Comparison of ENCODE assay signal across 10 mouse cellular contexts in genomic region chr12:3844335-3844734, GRCm38 (mm10). TPM values are rescaled to one million over a fixed set of nuclear protein-coding genes. Genes with fewer than 3 reads are reported as not detected.
A peak's percentile ranks its signal among the peaks of the same experiment; 100 is the strongest.
DNase-seq lines count a peak whose midpoint lies in the region; ATAC-seq and TF ChIP-seq lines count a peak whose summit lies in the region.
"Had no signal": no experiment of that assay in that cellular context is flagged by ENCODE, and none has a peak within 500 bp of the region (broad histone marks: within the 10 kb centered on the region; RNA-seq: fewer than 3 reads in every experiment).

No protein-coding gene starts in this region.

- peak overlapping the region; percentile 88 for H3K27ac ChIP-seq in embryonic facial prominence, embryonic 12.5 days
- peak overlapping the region; percentile 71 for H3K27ac ChIP-seq in heart, embryonic 15.5 days
- peak overlapping the region; percentile 94 for H3K27ac ChIP-seq in limb, embryonic 12.5 days
- no peak overlapping the region for H3K27ac ChIP-seq in liver, postnatal 0 days (ENCODE audit: low read depth)

- peaks cover 32% of the 10 kb centered on the region for H3K4me1 ChIP-seq in embryonic facial prominence, embryonic 12.5 days
- peaks cover 39% of the 10 kb centered on the region for H3K4me1 ChIP-seq in heart, embryonic 15.5 days (replicated peaks)
- H3K4me1 ChIP-seq in limb, embryonic 12.5 days (replicated peaks), result peaks cover 40% of the 10 kb centered on the region
- H3K4me1 ChIP-seq in liver, postnatal 0 days (ENCODE audit: insufficient read depth), result no peaks in the 10 kb centered on the region

- no peaks in the 10 kb centered on the region for H3K9me3 ChIP-seq in embryonic facial prominence, embryonic 12.5 days
- H3K9me3 ChIP-seq in heart, embryonic 15.5 days (replicated peaks), result no peaks in the 10 kb centered on the region
- H3K9me3 ChIP-seq in limb, embryonic 12.5 days, result no peaks in the 10 kb centered on the region
- no peaks in the 10 kb centered on the region for H3K9me3 ChIP-seq in liver, postnatal 0 days (ENCODE audit: low read length)

- peaks cover 40% of the 10 kb centered on the region for H3K36me3 ChIP-seq in embryonic facial prominence, embryonic 12.5 days
- peaks cover 18% of the 10 kb centered on the region; the same call in 1 of the 2 replicates for H3K36me3 ChIP-seq in heart, embryonic 15.5 days
- peaks cover 62% of the 10 kb centered on the region for H3K36me3 ChIP-seq in limb, embryonic 12.5 days
- peaks cover 12% of the 10 kb centered on the region; the same call in 1 of the 2 replicates for H3K36me3 ChIP-seq in liver, postnatal 0 days (replicated peaks; ENCODE audit: insufficient read depth, low read length)

- H3K9ac ChIP-seq in embryonic facial prominence, embryonic 12.5 days, result no peak overlapping the region
- H3K9ac ChIP-seq in heart, embryonic 15.5 days, result no peak overlapping the region
- H3K9ac ChIP-seq in limb, embryonic 12.5 days (replicated peaks), result no peak overlapping the region
- H3K9ac ChIP-seq in liver, postnatal 0 days (replicated peaks), result no peak overlapping the region

- 0 out of 2 replicates have a peak overlapping the region, but pooled peaks have one; percentile 25 for H3K4me2 ChIP-seq in embryonic facial prominence, embryonic 12.5 days (replicated peaks)
- 0 out of 2 replicates have a peak overlapping the region, but pooled peaks have one; percentile 10 for H3K4me2 ChIP-seq in heart, embryonic 15.5 days
- peak overlapping the region; percentile 40; the same call in 1 of the 2 replicates for H3K4me2 ChIP-seq in limb, embryonic 12.5 days
- no peak overlapping the region for H3K4me2 ChIP-seq in liver, postnatal 0 days (ENCODE audit: low read depth, low read length)

- peak; percentile 51 for DNase-seq in kidney, adult 18-20 months
- DNase-seq in kidney, postnatal 4 days, result no peak
- DNase-seq in liver, postnatal 0 days, result no peak
- DNase-seq in urinary bladder, adult 2 months (ENCODE audit: low spot score), result no peak
- DNase-seq: layer of hippocampus, adult 9-11 months had no signal

- H3K27me3 ChIP-seq in embryonic facial prominence, embryonic 12.5 days, result no peaks in the 10 kb centered on the region
- H3K27me3 ChIP-seq in heart, embryonic 15.5 days, result no peaks in the 10 kb centered on the region
- H3K27me3 ChIP-seq in limb, embryonic 12.5 days, result no peaks in the 10 kb centered on the region
- no peaks in the 10 kb centered on the region for H3K27me3 ChIP-seq in liver, postnatal 0 days (ENCODE audit: insufficient read depth, low read length)

- no peak for TF ChIP-seq CTCF in liver, postnatal 0 days (IDR thresholded peaks at IDR 0.05; ENCODE audit: low read depth)

- 0 out of 2 replicates have a peak, but pooled peaks have one; percentile 17 for ATAC-seq in embryonic facial prominence, embryonic 12.5 days (ENCODE audit: insufficient number of reproducible peaks, insufficient read depth, low FRiP score, low TSS enrichment)
- 0 out of 2 replicates have a peak, but pooled peaks have one; percentile 15 for ATAC-seq in heart, embryonic 15.5 days (replicated peaks; ENCODE audit: insufficient number of reproducible peaks, insufficient read depth, low FRiP score, low read depth)
- ATAC-seq in limb, embryonic 12.5 days (ENCODE audit: insufficient number of reproducible peaks, insufficient read depth, low FRiP score, low TSS enrichment, low read depth), result no peak
- no peak for ATAC-seq in liver, postnatal 0 days
- no peak for ATAC-seq in granulocyte monocyte progenitor cell, adult 5-6 weeks (replicated peaks; ENCODE audit: poor library complexity, severe bottlenecking)
- ATAC-seq: midbrain, embryonic 16.5 days had no signal

- no peak for TF ChIP-seq EP300 in liver, postnatal 0 days (IDR thresholded peaks at IDR 0.05; ENCODE audit: low read depth)

- WGBS in embryonic facial prominence, embryonic 12.5 days, result 53% methylated on average over 5 of the region's 5 CpGs
- WGBS in heart, embryonic 15.5 days, result 55% methylated on average over 5 of the region's 5 CpGs
- 73% methylated on average over 5 of the region's 5 CpGs for WGBS in limb, embryonic 12.5 days
- 75% methylated on average over 5 of the region's 5 CpGs for WGBS in liver, postnatal 0 days (ENCODE audit: insufficient replicate concordance)

- no peak overlapping the region for H3K4me3 ChIP-seq in embryonic facial prominence, embryonic 12.5 days
- H3K4me3 ChIP-seq in heart, embryonic 15.5 days, result no peak overlapping the region
- no peak overlapping the region for H3K4me3 ChIP-seq in limb, embryonic 12.5 days (replicated peaks)
- no peak overlapping the region for H3K4me3 ChIP-seq in liver, postnatal 0 days (ENCODE audit: low read depth, low read length)

RNA-seq across cellular contexts. Expression of gene Dnmt3a, which starts 38.5 kb away (rescaled TPM):
- 220 and 229 TPM in 2 replicates for polyA plus RNA-seq in embryonic facial prominence, embryonic 12.5 days (2016; fragmentation: Nextera tagmentation; extraction: Ambion mirVana)
- 79.9 and 94.7 TPM in 2 replicates for polyA plus RNA-seq in heart, embryonic 15.5 days (2015; fragmentation: Nextera tagmentation; extraction: Ambion mirVana)
- polyA plus RNA-seq in limb, embryonic 12.5 days (2016; fragmentation: Nextera tagmentation; extraction: Ambion mirVana), result 260 and 282 TPM in 2 replicates
- polyA plus RNA-seq in liver, postnatal 0 days (2015; fragmentation: Nextera tagmentation; extraction: Ambion mirVana), result 21.0 and 24.3 TPM in 2 replicates
- 14.8 and 16.6 TPM in 2 replicates for polyA plus RNA-seq in urinary bladder, adult 2 months (2012; rRNA removed)
- total RNA-seq in granulocyte monocyte progenitor cell, adult 5-6 weeks (2014; fragmentation: Nextera tagmentation), result 20.2 and 33.6 TPM in 2 replicates
- total RNA-seq in granulocyte monocyte progenitor cell, adult 5-6 weeks (2017), result 21.7 and 22.9 TPM in 2 replicates

Comparison
In these comparisons a context has a peak if more than half of its experiments do, and no peak if none do; other contexts are left out.
1. ATAC-seq: peak in embryonic facial prominence, embryonic 12.5 days (single experiment) and heart, embryonic 15.5 days (single experiment); none in limb, embryonic 12.5 days (single experiment), liver, postnatal 0 days (single experiment) and granulocyte monocyte progenitor cell, adult 5-6 weeks (single experiment).